Mouse (Mus musculus): Measurements from ENCODE around the gene Fxr2. TPM values are rescaled to one million over a fixed set of nuclear protein-coding genes. Genes with fewer than 3 reads are reported as not detected.
A peak's percentile ranks its signal among the peaks of the same experiment; 100 is the strongest.

The Fxr2 gene
- polyA plus RNA-seq (2015; fragmentation: Nextera tagmentation; extraction: Ambion mirVana) = 40.6 and 47.0 TPM in 2 replicates

DNA sequence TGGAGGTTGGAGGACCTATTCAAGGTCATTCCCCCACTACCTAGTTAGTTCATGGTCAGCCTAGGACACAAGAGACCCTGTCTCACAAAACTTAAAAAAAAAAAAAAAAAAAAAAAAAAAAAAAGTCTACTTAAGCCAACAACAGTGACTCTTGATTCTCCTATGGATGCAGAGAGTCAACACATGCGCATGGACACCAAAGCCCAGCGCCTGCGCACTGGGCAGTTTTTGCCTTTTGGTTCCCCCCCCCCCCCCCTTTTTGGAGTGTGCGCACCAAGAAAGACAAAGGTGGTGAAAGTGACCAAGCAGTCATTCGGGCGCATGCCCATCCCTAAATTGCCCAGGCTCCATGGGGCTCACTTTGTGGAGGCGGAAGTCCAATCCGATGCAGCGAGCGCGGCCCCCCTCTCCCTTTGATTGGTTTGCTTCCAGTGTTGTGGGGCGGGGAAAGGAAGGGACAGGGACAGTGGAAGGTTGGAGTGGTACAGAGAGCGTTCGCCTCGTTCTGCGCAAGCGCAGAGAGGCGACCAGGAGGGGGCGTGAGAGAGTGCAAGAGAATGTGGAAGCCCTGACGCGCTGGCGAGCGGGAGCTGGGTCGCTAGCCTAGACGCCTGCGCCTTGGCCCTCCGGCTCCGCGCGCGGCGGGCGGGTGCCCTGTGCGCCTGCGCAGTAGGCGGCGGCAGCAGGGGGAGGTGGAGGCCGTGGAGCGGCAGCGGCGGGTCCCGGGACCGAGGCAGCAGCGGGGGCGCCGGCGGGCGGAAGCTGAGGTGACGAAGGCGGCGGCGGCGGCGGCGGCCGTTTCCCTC is at the start of gene Fxr2:
Gene Fxr2, plus strand, starts transcription at position 707 of the 806 bp plus-strand sequence.
- peak within 1 kb of the TSS; percentile 95 for H3K27ac ChIP-seq
- peak; percentile 99 for ATAC-seq (replicated peaks)
- H3K4me2 ChIP-seq = peak within 1 kb of the TSS; percentile 59
- peak within 1 kb of the TSS; percentile 98 for H3K9ac ChIP-seq
- no peaks in the 10 kb centered on the region for H3K27me3 ChIP-seq (replicated peaks)
- H3K4me1 ChIP-seq = peaks cover 39% of the 10 kb centered on the region
- H3K36me3 ChIP-seq (replicated peaks) = no peaks in the 10 kb centered on the region; the same call in 1 of the 2 replicates
- H3K9me3 ChIP-seq = no peaks in the 10 kb centered on the region
- peak within 1 kb of the TSS; percentile 92 for H3K4me3 ChIP-seq
- WGBS = under 1% methylated on average over 55 of the region's 56 CpGs

DNA sequence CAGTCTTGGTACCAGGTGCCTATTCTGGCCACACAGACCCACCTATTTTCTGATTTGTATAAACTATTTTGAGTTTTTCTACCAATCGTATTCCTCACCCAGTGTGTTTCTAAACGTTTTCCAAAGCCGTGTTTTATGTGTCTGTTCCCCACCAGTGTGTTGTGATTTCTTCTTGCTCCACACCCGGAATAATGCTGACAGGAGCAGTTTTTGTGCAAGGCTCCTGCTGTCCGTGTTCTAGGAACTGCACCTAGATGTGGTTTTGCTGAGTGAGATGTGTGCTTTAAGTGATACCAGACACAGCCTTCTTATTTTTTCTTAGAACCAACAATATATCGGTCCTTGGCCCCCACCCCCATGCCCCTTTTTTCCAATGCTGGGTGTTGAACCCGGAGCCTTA is 48.8 kb upstream of the Fxr2 start:
- H3K36me3 ChIP-seq (replicated peaks) = 0 out of 2 replicates have a peak, but pooled peaks cover 5% of the 10 kb centered on the region
- WGBS = 87% methylated on average over 7 of the region's 7 CpGs
- H3K4me1 ChIP-seq = peaks cover 16% of the 10 kb centered on the region
- no peak overlapping the region for H3K4me2 ChIP-seq
- H3K9me3 ChIP-seq = no peaks in the 10 kb centered on the region
- H3K27me3 ChIP-seq (replicated peaks) = no peaks in the 10 kb centered on the region
- no peak overlapping the region for H3K9ac ChIP-seq
- ATAC-seq (replicated peaks) = no peak
- H3K4me3 ChIP-seq = no peak overlapping the region
- no peak overlapping the region for H3K27ac ChIP-seq

GRCm38 (mm10) chr11:69584937-69585336 is 47.9 kb upstream of the Fxr2 start:
- 0 out of 2 replicates have a peak, but pooled peaks cover 13% of the 10 kb centered on the region for H3K36me3 ChIP-seq (replicated peaks)
- 98% methylated on average over 13 of the region's 13 CpGs for WGBS
- no peak for ATAC-seq (replicated peaks)
- no peak overlapping the region for H3K4me3 ChIP-seq
- no peak overlapping the region for H3K27ac ChIP-seq
- H3K9me3 ChIP-seq = no peaks in the 10 kb centered on the region
- H3K9ac ChIP-seq = no peak overlapping the region
- no peak overlapping the region for H3K4me2 ChIP-seq
- peaks cover 12% of the 10 kb centered on the region for H3K4me1 ChIP-seq
- no peaks in the 10 kb centered on the region for H3K27me3 ChIP-seq (replicated peaks)

GRCm38 (mm10) chr11:69585718-69586325 is 47.0 kb upstream of the Fxr2 start:
- Histone ChIP-seq H3K36me3 (replicated peaks) (0 out of 2 replicates have a peak, but pooled peaks cover 20% of the 10 kb centered on the region), H3K4me2 (no peak overlapping the region), H3K9ac (no peak overlapping the region), H3K4me3 (no peak overlapping the region), H3K27me3 (replicated peaks) (no peaks in the 10 kb centered on the region), H3K4me1 (peaks cover 12% of the 10 kb centered on the region), H3K27ac (no peak overlapping the region), H3K9me3 (no peaks in the 10 kb centered on the region)
- WGBS = 84% methylated on average over 7 of the region's 7 CpGs
- ATAC-seq (replicated peaks) = no peak

DNA sequence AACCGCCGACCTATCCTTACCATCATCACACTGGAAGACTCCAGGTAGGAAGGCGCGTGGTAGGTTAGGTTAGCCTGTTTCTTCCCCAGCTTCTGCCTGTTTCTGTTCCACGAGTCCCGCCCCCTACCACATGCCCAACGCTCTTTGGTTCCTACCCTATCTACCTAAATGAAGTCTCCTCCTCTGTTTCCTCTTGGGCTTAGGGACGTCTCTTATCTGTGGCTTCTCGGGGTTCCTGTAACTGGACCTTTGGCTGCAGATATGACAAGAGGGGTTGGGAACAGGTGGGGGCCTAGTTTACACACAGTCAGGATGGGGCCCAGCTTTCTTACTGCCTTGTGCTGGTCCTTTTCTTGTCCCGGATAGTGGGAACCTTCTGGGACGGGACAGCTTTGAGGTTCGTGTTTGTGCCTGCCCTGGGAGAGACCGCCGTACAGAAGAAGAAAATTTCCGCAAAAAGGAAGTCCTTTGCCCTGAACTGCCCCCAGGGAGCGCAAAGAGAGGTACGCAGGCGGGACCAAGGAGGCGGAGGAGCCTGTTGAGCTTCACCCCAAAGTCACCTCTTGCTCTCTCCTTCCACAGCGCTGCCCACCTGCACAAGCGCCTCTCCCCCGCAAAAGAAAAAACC is 43.5 kb upstream of the Fxr2 start:
- Histone ChIP-seq H3K4me1 (no peaks in the 10 kb centered on the region), H3K36me3 (replicated peaks) (0 out of 2 replicates have a peak, but pooled peaks cover 25% of the 10 kb centered on the region), H3K9me3 (no peaks in the 10 kb centered on the region), H3K4me3 (no peak overlapping the region), H3K27me3 (replicated peaks) (no peaks in the 10 kb centered on the region), H3K27ac (no peak overlapping the region), H3K4me2 (no peak overlapping the region), H3K9ac (no peak overlapping the region)
- no peak for ATAC-seq (replicated peaks)
- 96% methylated on average over 22 of the region's 22 CpGs for WGBS

DNA sequence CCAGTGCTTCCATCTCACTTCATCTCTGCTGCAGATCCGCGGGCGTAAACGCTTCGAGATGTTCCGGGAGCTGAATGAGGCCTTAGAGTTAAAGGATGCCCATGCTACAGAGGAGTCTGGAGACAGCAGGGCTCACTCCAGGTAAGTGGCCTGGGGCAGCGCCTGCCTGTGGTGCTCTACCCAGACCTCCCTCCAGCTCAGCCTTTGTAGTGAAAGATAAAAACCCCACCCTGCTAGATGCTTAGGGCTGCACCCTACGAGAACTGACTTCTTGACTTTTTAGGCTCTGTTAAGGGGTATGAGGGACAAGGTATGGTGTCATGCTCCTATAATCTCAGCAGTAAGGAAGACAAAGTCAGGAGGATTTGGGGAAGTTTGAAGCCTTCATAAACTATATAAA is 42.2 kb upstream of the Fxr2 start:
- H3K9me3 ChIP-seq = no peaks in the 10 kb centered on the region
- no peak for ATAC-seq (replicated peaks)
- H3K36me3 ChIP-seq (replicated peaks) = 0 out of 2 replicates have a peak, but pooled peaks cover 25% of the 10 kb centered on the region
- H3K4me2 ChIP-seq = no peak overlapping the region
- no peak overlapping the region for H3K4me3 ChIP-seq
- no peak overlapping the region for H3K9ac ChIP-seq
- WGBS = 94% methylated on average over 8 of the region's 8 CpGs
- H3K4me1 ChIP-seq = no peaks in the 10 kb centered on the region
- no peak overlapping the region for H3K27ac ChIP-seq
- H3K27me3 ChIP-seq (replicated peaks) = no peaks in the 10 kb centered on the region

DNA sequence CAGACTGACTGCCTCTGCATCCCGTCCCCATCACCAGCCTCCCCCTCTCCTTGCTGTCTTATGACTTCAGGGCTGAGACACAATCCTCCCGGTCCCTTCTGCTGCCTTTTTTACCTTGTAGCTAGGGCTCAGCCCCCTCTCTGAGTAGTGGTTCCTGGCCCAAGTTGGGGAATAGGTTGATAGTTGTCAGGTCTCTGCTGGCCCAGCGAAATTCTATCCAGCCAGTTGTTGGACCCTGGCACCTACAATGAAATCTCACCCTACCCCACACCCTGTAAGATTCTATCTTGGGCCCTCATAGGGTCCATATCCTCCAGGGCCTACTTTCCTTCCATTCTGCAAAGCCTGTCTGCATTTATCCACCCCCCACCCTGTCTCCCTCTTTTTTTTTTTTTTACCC is 41.4 kb upstream of the Fxr2 start:
- Histone ChIP-seq H3K9ac (no peak overlapping the region), H3K36me3 (replicated peaks) (0 out of 2 replicates have a peak, but pooled peaks cover 25% of the 10 kb centered on the region), H3K27ac (0 out of 2 replicates have a peak overlapping the region, but pooled peaks have one; percentile 44)

GRCm38 (mm10) chr11:69591899-69592637 is 40.7 kb upstream of the Fxr2 start:
- H3K4me2 ChIP-seq = no peak overlapping the region
- no peak overlapping the region for H3K9ac ChIP-seq
- no peaks in the 10 kb centered on the region for H3K27me3 ChIP-seq (replicated peaks)
- no peak overlapping the region for H3K4me3 ChIP-seq
- no peaks in the 10 kb centered on the region for H3K4me1 ChIP-seq
- H3K27ac ChIP-seq = peak overlapping the region; percentile 44
- peak; percentile 79 for ATAC-seq (replicated peaks)
- H3K9me3 ChIP-seq = no peaks in the 10 kb centered on the region
- 67% methylated on average over 7 of the region's 7 CpGs for WGBS
- 0 out of 2 replicates have a peak, but pooled peaks cover 25% of the 10 kb centered on the region for H3K36me3 ChIP-seq (replicated peaks)

More for the DNA sequence above, 41.4 kb upstream of the Fxr2 start:
- H3K9me3 ChIP-seq = no peaks in the 10 kb centered on the region
- H3K4me1 ChIP-seq = no peaks in the 10 kb centered on the region
- no peak overlapping the region for H3K4me2 ChIP-seq
- H3K27me3 ChIP-seq (replicated peaks) = no peaks in the 10 kb centered on the region
- no peak overlapping the region for H3K4me3 ChIP-seq
- WGBS = 86% methylated on average over 3 of the region's 3 CpGs
- no peak for ATAC-seq (replicated peaks)

GRCm38 (mm10) chr11:69592799-69593198 is 40.0 kb upstream of the Fxr2 start:
- Histone ChIP-seq H3K27ac (peak overlapping the region; percentile 13; the same call in 1 of the 2 replicates), H3K9me3 (no peaks in the 10 kb centered on the region), H3K4me2 (no peak overlapping the region), H3K36me3 (replicated peaks) (0 out of 2 replicates have a peak, but pooled peaks cover 25% of the 10 kb centered on the region), H3K9ac (no peak overlapping the region), H3K27me3 (replicated peaks) (no peaks in the 10 kb centered on the region), H3K4me3 (no peak overlapping the region), H3K4me1 (no peaks in the 10 kb centered on the region)
- 88% methylated on average over 4 of the region's 4 CpGs for WGBS
- no peak for ATAC-seq (replicated peaks)

DNA sequence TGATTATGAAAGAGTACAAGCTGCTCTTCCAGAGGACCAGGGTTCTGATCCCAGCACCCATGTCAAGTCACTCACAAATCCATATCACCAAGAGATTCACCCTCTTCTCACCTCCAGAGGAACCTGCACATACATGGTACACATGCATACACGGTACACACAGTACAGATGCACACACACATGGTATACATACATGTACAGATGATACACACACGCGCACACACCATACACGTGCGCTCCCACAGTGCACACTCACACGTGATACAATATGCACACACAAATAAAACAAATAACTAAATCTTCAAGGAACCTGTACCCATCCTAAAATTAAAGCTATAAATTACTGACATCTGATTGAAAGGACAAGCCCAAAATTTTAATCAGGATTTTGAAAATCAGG is 37.9 kb upstream of the Fxr2 start:
- Histone ChIP-seq H3K4me1 (peaks cover 8% of the 10 kb centered on the region; the same call in 1 of the 2 replicates), H3K9ac (no peak overlapping the region), H3K36me3 (replicated peaks) (0 out of 2 replicates have a peak, but pooled peaks cover 13% of the 10 kb centered on the region), H3K27me3 (replicated peaks) (no peaks in the 10 kb centered on the region), H3K9me3 (no peaks in the 10 kb centered on the region), H3K27ac (no peak overlapping the region), H3K4me3 (no peak overlapping the region), H3K4me2 (no peak overlapping the region)
- WGBS = 98% methylated on average over 6 of the region's 6 CpGs
- no peak for ATAC-seq (replicated peaks)

DNA sequence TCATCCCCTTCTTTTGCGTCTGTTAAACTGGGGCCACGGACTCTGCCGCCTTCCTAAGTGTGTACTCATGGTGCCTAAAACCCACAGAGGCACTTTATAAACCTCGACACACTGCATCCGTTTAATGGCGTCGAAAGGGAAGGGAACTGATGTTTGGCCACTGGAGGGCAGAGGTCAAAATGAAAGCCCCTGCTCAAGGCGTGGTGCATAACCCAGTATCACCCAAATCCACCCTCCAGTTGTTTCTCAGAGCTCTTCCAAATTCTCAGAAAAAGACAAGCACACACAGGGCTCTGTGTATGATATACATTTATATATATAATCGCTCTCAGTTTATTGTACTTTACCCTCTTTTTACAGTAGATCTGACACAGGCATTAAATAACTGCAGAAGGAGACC is 33.4 kb upstream of the Fxr2 start:
- ATAC-seq (replicated peaks) = no peak
- H3K9me3 ChIP-seq = no peaks in the 10 kb centered on the region
- H3K36me3 ChIP-seq (replicated peaks) = peaks cover 10% of the 10 kb centered on the region; the same call in 1 of the 2 replicates
- H3K27me3 ChIP-seq (replicated peaks) = no peaks in the 10 kb centered on the region
- H3K4me1 ChIP-seq = peaks cover 30% of the 10 kb centered on the region
- H3K27ac ChIP-seq = no peak overlapping the region
- 9% methylated on average over 9 of the region's 9 CpGs for WGBS
- no peak overlapping the region for H3K9ac ChIP-seq
- H3K4me2 ChIP-seq = no peak overlapping the region
- no peak overlapping the region for H3K4me3 ChIP-seq

Measured in midbrain, embryonic 15.5 days (tissue).